Mouse (Mus musculus): ENCODE measurements around the gene Gm13290. TPM values are rescaled to one million over a fixed set of nuclear protein-coding genes. Genes with fewer than 3 reads are reported as not detected.
"Not testable (repeated sequence)": the region's sequence is repeated elsewhere in the genome, so short reads cannot be mapped to it uniquely, and the experiment has no call there.

Gene Gm13290
- polyA plus RNA-seq (2015; fragmentation: Nextera tagmentation; extraction: Ambion mirVana) = not detected in 2 replicates

GRCm38 (mm10) chr4:88773534-88773933 is at the start of gene Gm13290:
Gene Gm13290, plus strand, starts transcription at chr4:88773834.
- not testable (repeated sequence) for H3K27ac ChIP-seq; H3K4me2 ChIP-seq; H3K27me3 ChIP-seq (replicated peaks); H3K9me3 ChIP-seq; H3K36me3 ChIP-seq (replicated peaks); H3K4me1 ChIP-seq; H3K9ac ChIP-seq; ATAC-seq (replicated peaks); H3K4me3 ChIP-seq
- no CpG with 5 or more reads among the region's 32 CpGs for WGBS

- no peaks in the 10 kb centered on the region for H3K36me3 ChIP-seq (replicated peaks)
- H3K9me3 ChIP-seq = no peaks in the 10 kb centered on the region
- H3K4me2 ChIP-seq = no peak overlapping the region
- H3K27me3 ChIP-seq (replicated peaks) = no peaks in the 10 kb centered on the region
- 87% methylated on average over 6 of the region's 6 CpGs for WGBS
- ATAC-seq (replicated peaks) = no peak
- H3K4me3 ChIP-seq = no peak overlapping the region
- H3K27ac ChIP-seq = no peak overlapping the region
- H3K4me1 ChIP-seq = no peaks in the 10 kb centered on the region
- H3K9ac ChIP-seq = no peak overlapping the region
These were observed 46.9 kb upstream of the Gm13290 start for GRCm38 (mm10) chr4:88726727-88727126.

DNA sequence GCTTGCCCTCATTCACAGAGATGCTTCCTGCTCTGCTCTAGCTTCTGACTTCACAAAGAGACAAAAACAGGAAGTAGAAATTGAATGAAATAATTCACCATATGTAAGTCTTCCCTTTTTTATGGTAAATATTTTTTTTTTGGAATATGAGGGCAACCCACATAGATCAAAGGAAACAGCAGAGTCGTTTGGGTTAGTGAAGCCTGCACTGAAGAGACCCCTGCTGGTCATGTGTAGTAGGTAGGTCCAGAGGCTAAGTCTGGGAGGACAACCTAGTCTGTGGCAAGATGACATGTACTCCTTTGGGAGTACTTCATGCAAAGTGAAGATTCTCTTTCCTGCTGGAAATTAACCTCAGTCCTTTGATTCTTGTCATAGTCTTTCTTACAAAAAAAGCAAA is 46.3 kb upstream of the Gm13290 start:
- no peak overlapping the region for H3K9ac ChIP-seq
- no peak overlapping the region for H3K4me2 ChIP-seq
- H3K27me3 ChIP-seq (replicated peaks) = no peaks in the 10 kb centered on the region
- H3K36me3 ChIP-seq (replicated peaks) = no peaks in the 10 kb centered on the region
- H3K27ac ChIP-seq = no peak overlapping the region
- ATAC-seq (replicated peaks) = no peak
- WGBS = 0% methylated on average over 1 of the region's 1 CpGs
- no peak overlapping the region for H3K4me3 ChIP-seq
- H3K9me3 ChIP-seq = no peaks in the 10 kb centered on the region
- no peaks in the 10 kb centered on the region for H3K4me1 ChIP-seq

DNA sequence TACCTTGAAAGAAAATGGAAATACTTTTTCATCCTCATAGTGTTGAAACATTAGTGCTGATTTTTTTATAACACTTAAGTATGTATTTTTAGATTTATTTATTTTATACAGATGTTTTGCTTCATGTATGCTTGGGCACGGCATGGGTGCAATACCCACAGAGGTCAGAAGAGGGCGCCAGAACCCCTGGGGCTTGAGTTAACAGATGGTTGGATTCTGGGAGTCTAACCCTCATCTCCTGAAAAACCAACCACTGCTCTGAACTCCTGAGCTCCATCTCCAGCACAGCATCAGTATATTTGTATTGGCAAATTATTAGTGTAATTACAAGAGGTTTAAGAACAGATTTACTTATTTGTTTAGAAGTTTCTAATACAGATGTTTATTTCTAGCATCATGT is 35.2 kb upstream of the Gm13290 start:
- no peaks in the 10 kb centered on the region for H3K9me3 ChIP-seq

DNA sequence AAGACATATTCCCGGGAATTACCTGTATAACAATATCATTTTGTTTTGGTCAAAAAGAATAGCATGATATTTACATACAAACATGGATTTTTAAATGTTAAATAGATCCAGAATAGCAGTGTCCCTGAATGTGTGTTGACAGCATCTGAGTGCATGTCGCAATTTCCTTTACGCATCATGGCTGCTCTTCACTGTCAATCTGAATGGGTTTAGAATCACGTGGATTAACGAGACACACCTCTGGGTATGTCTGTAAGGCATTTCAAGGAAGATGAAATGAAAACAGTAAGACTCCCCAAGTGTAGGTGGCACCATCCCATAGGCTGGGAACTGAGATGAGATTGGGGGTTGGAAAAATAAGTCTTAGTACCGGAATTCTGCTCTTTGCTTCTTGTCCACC is 34.6 kb upstream of the Gm13290 start:
- H3K9ac ChIP-seq = no peak overlapping the region
- no peaks in the 10 kb centered on the region for H3K27me3 ChIP-seq (replicated peaks)
- no peaks in the 10 kb centered on the region for H3K4me1 ChIP-seq
- H3K4me3 ChIP-seq = no peak overlapping the region
- no peak for ATAC-seq (replicated peaks)
- 90% methylated on average over 6 of the region's 6 CpGs for WGBS
- no peak overlapping the region for H3K27ac ChIP-seq
- H3K9me3 ChIP-seq = no peaks in the 10 kb centered on the region
- H3K36me3 ChIP-seq (replicated peaks) = no peaks in the 10 kb centered on the region
- H3K4me2 ChIP-seq = no peak overlapping the region

More for the DNA sequence above, 35.2 kb upstream of the Gm13290 start:
- no peak overlapping the region for H3K4me2 ChIP-seq
- no peak overlapping the region for H3K27ac ChIP-seq
- H3K4me3 ChIP-seq = no peak overlapping the region
- no peaks in the 10 kb centered on the region for H3K36me3 ChIP-seq (replicated peaks)
- no peaks in the 10 kb centered on the region for H3K27me3 ChIP-seq (replicated peaks)
- H3K4me1 ChIP-seq = no peaks in the 10 kb centered on the region
- ATAC-seq (replicated peaks) = no peak
- WGBS = 5% methylated on average over 2 of the region's 2 CpGs
- no peak overlapping the region for H3K9ac ChIP-seq

- Histone ChIP-seq H3K27me3 (replicated peaks) (no peaks in the 10 kb centered on the region), H3K4me1 (no peaks in the 10 kb centered on the region), H3K27ac (no peak overlapping the region), H3K9me3 (no peaks in the 10 kb centered on the region), H3K36me3 (replicated peaks) (no peaks in the 10 kb centered on the region), H3K9ac (no peak overlapping the region), H3K4me3 (no peak overlapping the region), H3K4me2 (no peak overlapping the region)
- WGBS = 92% methylated on average over 4 of the region's 4 CpGs
- no peak for ATAC-seq (replicated peaks)
These were observed 32.2 kb upstream of the Gm13290 start for GRCm38 (mm10) chr4:88741426-88741825.

DNA sequence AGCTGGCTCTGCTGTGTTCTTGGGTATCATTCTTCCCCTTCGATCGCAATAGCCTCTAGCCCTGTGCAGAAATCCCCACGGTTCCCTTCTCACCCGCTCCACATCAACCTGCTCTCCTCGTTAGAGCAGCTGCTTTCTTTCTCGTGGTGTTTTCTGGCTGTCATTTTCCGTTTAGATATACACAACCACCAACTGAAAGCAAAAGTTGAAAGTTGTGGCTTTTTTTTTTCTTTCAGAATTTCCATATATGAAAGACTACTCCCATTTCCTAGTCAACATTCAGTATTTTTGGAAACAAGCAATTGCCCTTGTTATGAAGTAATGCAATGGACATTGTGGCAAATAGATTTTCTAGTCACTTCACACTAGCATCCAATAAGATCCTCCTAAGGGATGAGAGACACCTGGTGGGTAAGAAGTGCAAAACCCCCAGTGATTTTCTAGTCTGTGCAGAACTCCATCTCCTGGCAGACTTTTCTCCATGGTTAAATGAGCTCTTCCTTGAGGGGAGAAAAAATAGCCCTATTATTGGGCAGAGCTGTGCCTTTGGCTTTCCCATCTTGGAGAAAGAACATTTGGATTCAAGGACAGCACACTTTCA is 30.8 kb upstream of the Gm13290 start:
- H3K9me3 ChIP-seq = no peaks in the 10 kb centered on the region
- H3K4me1 ChIP-seq = no peaks in the 10 kb centered on the region
- H3K36me3 ChIP-seq (replicated peaks) = no peaks in the 10 kb centered on the region
- no peak for ATAC-seq (replicated peaks)
- no peak overlapping the region for H3K9ac ChIP-seq
- no peak overlapping the region for H3K27ac ChIP-seq
- H3K4me3 ChIP-seq = no peak overlapping the region
- H3K27me3 ChIP-seq (replicated peaks) = no peaks in the 10 kb centered on the region
- WGBS = 70% methylated on average over 7 of the region's 7 CpGs
- H3K4me2 ChIP-seq = no peak overlapping the region

- 75% methylated on average over 3 of the region's 3 CpGs for WGBS
- H3K4me1 ChIP-seq = no peaks in the 10 kb centered on the region
- no peaks in the 10 kb centered on the region for H3K36me3 ChIP-seq (replicated peaks)
- no peak overlapping the region for H3K4me3 ChIP-seq
- ATAC-seq (replicated peaks) = no peak
- no peak overlapping the region for H3K27ac ChIP-seq
- no peaks in the 10 kb centered on the region for H3K27me3 ChIP-seq (replicated peaks)
- no peak overlapping the region for H3K4me2 ChIP-seq
- no peaks in the 10 kb centered on the region for H3K9me3 ChIP-seq
- H3K9ac ChIP-seq = no peak overlapping the region
These were observed 29.4 kb upstream of the Gm13290 start for GRCm38 (mm10) chr4:88744207-88744606.

DNA sequence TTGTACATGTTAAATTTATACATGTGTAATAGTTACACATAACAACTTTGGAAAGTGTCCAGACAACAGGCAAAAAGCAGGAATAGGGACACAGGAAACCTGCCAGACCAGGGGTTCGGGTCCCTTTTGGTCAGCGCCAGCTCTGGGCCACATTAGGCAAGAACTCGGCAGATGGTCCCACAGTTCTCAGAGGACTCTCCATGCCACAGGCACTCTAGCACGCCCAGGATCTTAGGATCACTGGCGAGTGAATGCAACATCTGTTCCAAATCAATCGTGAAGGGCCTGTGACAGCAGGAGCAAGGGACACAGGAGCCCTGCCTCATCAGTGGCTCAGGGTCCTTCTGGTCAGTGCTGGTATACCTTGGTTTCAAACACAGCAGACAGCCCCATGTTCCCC is 23.7 kb upstream of the Gm13290 start:
- Histone ChIP-seq H3K4me2 (no peak overlapping the region), H3K9me3 (no peaks in the 10 kb centered on the region), H3K9ac (no peak overlapping the region), H3K27ac (no peak overlapping the region), H3K36me3 (replicated peaks) (no peaks in the 10 kb centered on the region), H3K27me3 (replicated peaks) (no peaks in the 10 kb centered on the region), H3K4me3 (no peak overlapping the region), H3K4me1 (no peaks in the 10 kb centered on the region)
- no peak for ATAC-seq (replicated peaks)
- WGBS = 56% methylated on average over 6 of the region's 6 CpGs

GRCm38 (mm10) chr4:88754818-88755340 is 18.8 kb upstream of the Gm13290 start, which contains the start of gene Gm13271:
Gene Gm13271, plus strand, starts transcription at chr4:88754868.
- H3K4me1 ChIP-seq; H3K27me3 ChIP-seq (replicated peaks); H3K36me3 ChIP-seq (replicated peaks); H3K9me3 ChIP-seq; H3K4me2 ChIP-seq; H3K4me3 ChIP-seq; H3K27ac ChIP-seq; ATAC-seq (replicated peaks); H3K9ac ChIP-seq: not testable (repeated sequence)
- 77% methylated on average over 15 of the region's 15 CpGs for WGBS

GRCm38 (mm10) chr4:88756581-88757513 is 16.8 kb upstream of the Gm13290 start:
- not testable (repeated sequence) for H3K4me1 ChIP-seq; H3K27me3 ChIP-seq (replicated peaks); H3K36me3 ChIP-seq (replicated peaks); H3K9me3 ChIP-seq; ATAC-seq (replicated peaks)
- peak overlapping the region; percentile 53 for H3K9ac ChIP-seq
- peak overlapping the region; percentile 47 for H3K4me3 ChIP-seq
- peak overlapping the region; percentile 71 for H3K27ac ChIP-seq
- WGBS = 9% methylated on average over 29 of the region's 31 CpGs
- peak overlapping the region; percentile 91 for H3K4me2 ChIP-seq

- not testable (repeated sequence) for H3K9me3 ChIP-seq; H3K36me3 ChIP-seq (replicated peaks); H3K4me1 ChIP-seq; H3K27me3 ChIP-seq (replicated peaks)
- WGBS = 0% methylated on average over 21 of the region's 21 CpGs
- Histone ChIP-seq H3K4me3 (peak overlapping the region; percentile 47), H3K27ac (peak overlapping the region; percentile 71), H3K4me2 (peak overlapping the region; percentile 91), H3K9ac (peak overlapping the region; percentile 53)
- ATAC-seq (replicated peaks) = peak; percentile 100
These were observed 16.0 kb upstream of the Gm13290 start for GRCm38 (mm10) chr4:88757628-88758031.

All from midbrain, embryonic 15.5 days (tissue).